Comparison of ENCODE assay signal across 8 mouse cellular contexts in genomic region chr5:139792159-139792775, GRCm38 (mm10). TPM values are rescaled to one million over a fixed set of nuclear protein-coding genes. Genes with fewer than 3 reads are reported as not detected.
DNase-seq lines count a peak whose midpoint lies in the region; ATAC-seq and TF ChIP-seq lines count a peak whose summit lies in the region.

No protein-coding gene starts in this region.

- TF ChIP-seq POLR2A in liver, adult 2 months (IDR thresholded peaks at IDR 0.05; ENCODE audit: extremely low read depth, insufficient read depth, low read length): no peak

- peaks cover 35% of the 10 kb centered on the region for H3K79me2 ChIP-seq in liver, adult 2 months (ENCODE audit: control insufficient read depth, insufficient read depth, low read length)

- H3K27ac ChIP-seq in liver, adult 2 months (replicated peaks; ENCODE audit: insufficient read depth, low read depth, low read length): peak overlapping the region; percentile 79
- no peak overlapping the region for H3K27ac ChIP-seq in embryonic facial prominence, embryonic 14.5 days (replicated peaks; ENCODE audit: low read depth, low read length)
- no peak overlapping the region for H3K27ac ChIP-seq in hindbrain, embryonic 16.5 days (ENCODE audit: low read depth, low read length)

- no peaks in the 10 kb centered on the region for H3K27me3 ChIP-seq in liver, adult 2 months (ENCODE audit: control insufficient read depth, insufficient read depth, low read length)
- H3K27me3 ChIP-seq in embryonic facial prominence, embryonic 14.5 days (replicated peaks; ENCODE audit: control insufficient read depth, insufficient read depth, low read length): no peaks in the 10 kb centered on the region
- H3K27me3 ChIP-seq in hindbrain, embryonic 16.5 days (replicated peaks; ENCODE audit: control insufficient read depth, insufficient read depth, low read length): peaks cover 1% of the 10 kb centered on the region; the same call in 1 of the 2 replicates

- H3K4me1 ChIP-seq in liver, adult 2 months (ENCODE audit: control insufficient read depth, insufficient read depth, low read length): peaks cover 30% of the 10 kb centered on the region
- peaks cover 21% of the 10 kb centered on the region for H3K4me1 ChIP-seq in embryonic facial prominence, embryonic 14.5 days (ENCODE audit: control insufficient read depth, insufficient read depth, low read length)
- H3K4me1 ChIP-seq in hindbrain, embryonic 16.5 days (ENCODE audit: control insufficient read depth, insufficient read depth, low read depth, low read length): peaks cover 21% of the 10 kb centered on the region

- peak overlapping the region; percentile 77 for H3K4me3 ChIP-seq in liver, adult 2 months (ENCODE audit: insufficient read depth, low read depth, low read length)
- H3K4me3 ChIP-seq in embryonic facial prominence, embryonic 14.5 days (ENCODE audit: low read depth, low read length): peak overlapping the region; percentile 84
- H3K4me3 ChIP-seq in hindbrain, embryonic 16.5 days (ENCODE audit: low read length): peak overlapping the region; percentile 76

- H3K4me2 ChIP-seq in embryonic facial prominence, embryonic 14.5 days (ENCODE audit: low read depth, low read length): peak overlapping the region; percentile 99
- peak overlapping the region; percentile 100 for H3K4me2 ChIP-seq in hindbrain, embryonic 16.5 days (ENCODE audit: low read length)

- peak overlapping the region; percentile 88 for H3K9ac ChIP-seq in liver, adult 2 months (ENCODE audit: low read depth, low read length)
- H3K9ac ChIP-seq in embryonic facial prominence, embryonic 14.5 days (ENCODE audit: low read depth, low read length): peak overlapping the region; percentile 81
- H3K9ac ChIP-seq in hindbrain, embryonic 16.5 days (ENCODE audit: low read depth, low read length): peak overlapping the region; percentile 74

- no peak for TF ChIP-seq CTCF in liver, adult 2 months (IDR thresholded peaks at IDR 0.05; ENCODE audit: low read depth, low read length)

- no peaks in the 10 kb centered on the region for H3K36me3 ChIP-seq in liver, adult 2 months (ENCODE audit: control insufficient read depth, insufficient read depth, low read length)
- H3K36me3 ChIP-seq in embryonic facial prominence, embryonic 14.5 days (ENCODE audit: control insufficient read depth, insufficient read depth, low read length): no peaks in the 10 kb centered on the region
- no peaks in the 10 kb centered on the region for H3K36me3 ChIP-seq in hindbrain, embryonic 16.5 days (ENCODE audit: control insufficient read depth, insufficient read depth, low read length)

- 8% methylated on average over 11 of the region's 11 CpGs for WGBS in liver, adult 2 months
- WGBS in embryonic facial prominence, embryonic 14.5 days: 13% methylated on average over 11 of the region's 11 CpGs
- WGBS in hindbrain, embryonic 16.5 days: 17% methylated on average over 11 of the region's 11 CpGs

- H3K9me3 ChIP-seq in embryonic facial prominence, embryonic 14.5 days (ENCODE audit: control insufficient read depth, low read length): no peaks in the 10 kb centered on the region
- H3K9me3 ChIP-seq in hindbrain, embryonic 16.5 days (ENCODE audit: control insufficient read depth, low read length): no peaks in the 10 kb centered on the region

- ATAC-seq in embryonic facial prominence, embryonic 14.5 days (ENCODE audit: low read depth): no peak
- no peak for ATAC-seq in hindbrain, embryonic 16.5 days

- no peak for DNase-seq in liver, adult 2 months (ENCODE audit: extremely low read depth, low read depth, low spot score)
- no peak for DNase-seq in liver
- no peak for DNase-seq in embryonic facial prominence, embryonic 14.5 days (ENCODE audit: low spot score)
- peak; percentile 39 for DNase-seq in naive thymus-derived CD4-positive, alpha-beta T cell, adult 2 months (ENCODE audit: low read depth)
- no peak for DNase-seq in layer of hippocampus, postnatal 25 days (ENCODE audit: extremely low spot score in 1 of 2, low spot score in 1 of 2)
- DNase-seq in gastrocnemius, postnatal 10 days: no peak
- no peak for DNase-seq in right cerebral cortex, adult 2 months (ENCODE audit: low spot score in 2 of 2)

RNA-seq across cellular contexts. Expression of gene Mafk, which starts 1.0 kb away (rescaled TPM):
- 11.5 and 12.5 TPM in 2 replicates for total RNA-seq in liver, adult 2 months (2014; rRNA removed)
- 6.3 and 7.0 TPM in 2 replicates for polyA plus RNA-seq in liver, adult 2 months (2012; rRNA removed)
- 7.1 and 8.1 TPM in 2 replicates for polyA plus RNA-seq in embryonic facial prominence, embryonic 14.5 days (2014; fragmentation: Nextera tagmentation; extraction: Ambion mirVana)
- 12.1 and 13.0 TPM in 2 replicates for polyA plus RNA-seq in hindbrain, embryonic 16.5 days (2015; fragmentation: Nextera tagmentation; extraction: Ambion mirVana)
- total RNA-seq in layer of hippocampus, postnatal 25 days (2021): 10 to 100 TPM; 10.0 to 10.6 TPM
- total RNA-seq in gastrocnemius, postnatal 10 days (2021): 1 to 10 TPM; 8.8 to 9.6 TPM

RNA-seq across cellular contexts. Expression of gene Ints1, which starts 16.8 kb away (rescaled TPM):
- 10.0 and 14.2 TPM in 2 replicates for total RNA-seq in liver, adult 2 months (2014; rRNA removed)
- 23.1 and 25.2 TPM in 2 replicates for polyA plus RNA-seq in liver, adult 2 months (2012; rRNA removed)
- 28.0 and 31.9 TPM in 2 replicates for polyA plus RNA-seq in embryonic facial prominence, embryonic 14.5 days (2014; fragmentation: Nextera tagmentation; extraction: Ambion mirVana)
- polyA plus RNA-seq in hindbrain, embryonic 16.5 days (2015; fragmentation: Nextera tagmentation; extraction: Ambion mirVana): 27.1 and 32.6 TPM in 2 replicates
- total RNA-seq in layer of hippocampus, postnatal 25 days (2021): 100 to 1,000 TPM in 1 of 2 experiments, 10 to 100 TPM in 1; 79.4 to 103 TPM
- total RNA-seq in gastrocnemius, postnatal 10 days (2021): 10 to 100 TPM; 36.4 to 36.7 TPM

RNA-seq across cellular contexts. Expression of gene Tmem184a, which starts 27.4 kb away (rescaled TPM):
- 6.5 and 9.3 TPM in 2 replicates for total RNA-seq in liver, adult 2 months (2014; rRNA removed)
- 39.2 and 45.1 TPM in 2 replicates for polyA plus RNA-seq in liver, adult 2 months (2012; rRNA removed)
- 4.3 and 5.5 TPM in 2 replicates for polyA plus RNA-seq in embryonic facial prominence, embryonic 14.5 days (2014; fragmentation: Nextera tagmentation; extraction: Ambion mirVana)
- 0.05 and 0.09 TPM in 2 replicates for polyA plus RNA-seq in hindbrain, embryonic 16.5 days (2015; fragmentation: Nextera tagmentation; extraction: Ambion mirVana)
- total RNA-seq in layer of hippocampus, postnatal 25 days (2021): under 1 TPM; 0.16 to 0.32 TPM
- under 1 TPM; 0.32 to 0.52 TPM for total RNA-seq in gastrocnemius, postnatal 10 days (2021)

RNA-seq across cellular contexts. Expression of gene Gm26938, which starts 33.9 kb away (rescaled TPM):
- total RNA-seq in liver, adult 2 months (2014; rRNA removed): not detected in 2 replicates
- not detected in 2 replicates for polyA plus RNA-seq in liver, adult 2 months (2012; rRNA removed)
- not detected in 2 replicates for polyA plus RNA-seq in embryonic facial prominence, embryonic 14.5 days (2014; fragmentation: Nextera tagmentation; extraction: Ambion mirVana)
- not detected in 2 replicates for polyA plus RNA-seq in hindbrain, embryonic 16.5 days (2015; fragmentation: Nextera tagmentation; extraction: Ambion mirVana)
- total RNA-seq in layer of hippocampus, postnatal 25 days (2021): not detected
- not detected for total RNA-seq in gastrocnemius, postnatal 10 days (2021)

RNA-seq across cellular contexts. Expression of gene Psmg3, which starts 34.4 kb away (rescaled TPM):
- 11.1 and 12.7 TPM in 2 replicates for total RNA-seq in liver, adult 2 months (2014; rRNA removed)
- polyA plus RNA-seq in liver, adult 2 months (2012; rRNA removed): 28.5 and 28.8 TPM in 2 replicates
- polyA plus RNA-seq in embryonic facial prominence, embryonic 14.5 days (2014; fragmentation: Nextera tagmentation; extraction: Ambion mirVana): 61.2 and 61.8 TPM in 2 replicates
- polyA plus RNA-seq in hindbrain, embryonic 16.5 days (2015; fragmentation: Nextera tagmentation; extraction: Ambion mirVana): 70.7 and 73.0 TPM in 2 replicates
- 10 to 100 TPM; 20.5 TPM for total RNA-seq in layer of hippocampus, postnatal 25 days (2021)
- total RNA-seq in gastrocnemius, postnatal 10 days (2021): 10 to 100 TPM in 1 of 2 experiments, 1 to 10 TPM in 1; 9.6 to 10.2 TPM
